Mouse (Mus musculus) forebrain, embryonic 11.5 days (tissue): Measurements from ENCODE around the gene Amigo1. TPM values are rescaled to one million over a fixed set of nuclear protein-coding genes. Genes with fewer than 3 reads are reported as not detected.

Experiments
- ATAC-seq: fragments of 200-750 bp; cut with Nextera tagmentation; replicated peaks from 2 replicates; pipeline ENCODE4 v1.8.0; 2017; ENCODE audit warnings: moderate TSS enrichment; ENCODE audit not compliant: low FRiP score
- DNase-seq: peaks from one replicate; pipeline ENCODE4 v3.0.0-alpha.2; 2017; ENCODE audit warnings: low spot score
- H3K27ac ChIP-seq: fragments of 300-500 bp; sonication (generic); 2 replicates; pipeline ENCODE4 v1.5.1; 2014; ENCODE audit warnings: low read depth, low read length
- H3K27me3 ChIP-seq: fragments of 300-500 bp; sonication (generic); 2 replicates; pipeline ENCODE4 v1.6.1; 2014; ENCODE audit warnings: mild to moderate bottlenecking, low read length, mixed read lengths; ENCODE audit not compliant: control insufficient read depth, insufficient read depth
- H3K36me3 ChIP-seq: fragments of 300-500 bp; sonication (generic); 2 replicates; pipeline ENCODE4 v1.6.1; 2014; ENCODE audit warnings: mild to moderate bottlenecking, low read length, moderate library complexity, mixed read lengths; ENCODE audit not compliant: control insufficient read depth, insufficient read depth
- H3K4me1 ChIP-seq: fragments of 300-500 bp; sonication (generic); replicated peaks from 2 replicates; pipeline ENCODE4 v1.6.1; 2014; ENCODE audit warnings: low read length, mixed read lengths; ENCODE audit not compliant: control insufficient read depth, insufficient read depth
- H3K4me2 ChIP-seq: fragments of 300-500 bp; sonication (generic); 2 replicates; pipeline ENCODE4 v1.6.1; 2014; ENCODE audit warnings: low read depth, mild to moderate bottlenecking, low read length, moderate library complexity, mixed read lengths; ENCODE audit not compliant: severe bottlenecking
- H3K4me3 ChIP-seq: fragments of 300-500 bp; sonication (generic); 2 replicates; pipeline ENCODE4 v1.5.1; 2014; ENCODE audit warnings: low read depth, low read length
- H3K9ac ChIP-seq: fragments of 300-500 bp; sonication (generic); 2 replicates; pipeline ENCODE4 v1.6.1; 2014; ENCODE audit warnings: low read length
- H3K9me3 ChIP-seq: fragments of 300-500 bp; sonication (generic); 2 replicates; pipeline ENCODE4 v1.6.1; 2016; ENCODE audit warnings: low read length, mixed read lengths; ENCODE audit not compliant: control insufficient read depth
- WGBS: fragments of 180-500 bp; shearing (Covaris S2); extraction: QIAGEN DNeasy Blood & Tissue Kit; methylation state at CpG from one replicate; pipeline ENCODE4 v1.1.7; 2014; 5-methylcytosine and 5-hydroxymethylcytosine counted together
- polyA plus RNA-seq: library from polyadenylated mRNA; unstranded; fragments of >200 nt; fragmentation: Nextera tagmentation; extraction: Ambion mirVana; gene quantifications from 2 replicates; pipeline ENCODE4 v1.2.1, GENCODE M21; 2014

Amigo1 gene
- polyA plus RNA-seq, 1 experiment from 2014 or later: 5.2 TPM

- ATAC-seq (peak; percentile 92), DNase-seq (peak; percentile 80)
- no peaks in the 10 kb centered on the region for H3K27me3 ChIP-seq
- peak overlapping the region; percentile 4 for H3K27ac ChIP-seq
- WGBS: 21% methylated on average over 14 of the region's 14 CpGs
- H3K9ac ChIP-seq: peak overlapping the region; percentile 35; the same call in 1 of the 2 replicates
- peak overlapping the region; percentile 26; the same call in 1 of the 2 replicates for H3K4me2 ChIP-seq
- peaks cover 11% of the 10 kb centered on the region for H3K4me1 ChIP-seq
- H3K9me3 ChIP-seq: no peaks in the 10 kb centered on the region
- H3K36me3 ChIP-seq: no peaks in the 10 kb centered on the region
- no peak overlapping the region for H3K4me3 ChIP-seq
Measured at GRCm38 (mm10) chr3:108174672-108175531, 11.2 kb upstream of the Amigo1 start.

DNA sequence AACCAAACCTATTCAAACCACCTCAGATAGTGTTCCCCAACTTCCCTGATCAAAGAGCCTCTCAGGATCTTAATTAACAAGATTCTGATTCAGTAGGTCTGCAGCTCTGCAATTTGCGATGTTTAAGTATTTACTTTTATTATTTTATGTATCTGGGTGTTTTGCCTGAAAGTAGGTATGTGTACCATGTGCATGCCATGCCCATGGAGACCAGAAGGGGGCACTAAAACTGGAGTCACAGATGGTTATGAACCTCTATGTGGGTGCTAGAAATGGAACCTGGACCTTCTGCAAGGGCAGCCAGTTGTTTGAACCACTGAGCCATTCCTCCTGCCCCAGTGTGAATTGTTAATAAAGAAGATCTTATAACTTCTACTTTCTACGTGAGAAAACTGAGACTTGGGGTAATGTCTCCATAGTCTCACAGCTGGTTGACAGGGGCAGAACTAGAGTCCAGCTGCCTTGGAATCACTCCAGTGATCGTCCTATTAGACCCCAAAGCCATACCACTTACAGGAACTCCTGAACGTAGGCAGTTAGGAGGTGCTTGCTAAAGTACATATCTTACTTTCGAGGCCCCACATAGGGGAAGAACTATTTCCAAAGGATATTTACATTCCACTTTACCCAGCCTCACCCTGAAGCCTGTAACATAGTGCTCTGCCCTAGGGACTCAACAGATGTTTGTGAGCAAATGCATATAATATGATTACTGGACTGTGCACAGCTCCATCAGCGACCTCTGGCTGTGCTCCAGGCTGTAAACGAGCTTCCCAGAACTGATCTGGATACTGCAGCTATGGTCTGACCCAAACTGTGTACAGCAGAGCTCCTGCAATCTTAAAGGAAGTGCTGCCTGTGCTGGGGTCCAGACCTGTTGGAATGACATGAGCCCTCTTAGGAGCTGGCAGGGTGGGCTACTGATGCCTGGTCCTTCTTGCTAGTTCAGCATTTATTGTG is 7.1 kb upstream of the Amigo1 start:
- peak; percentile 25 for DNase-seq
- H3K27ac ChIP-seq: no peak overlapping the region
- 81% methylated on average over 7 of the region's 7 CpGs for WGBS

DNA sequence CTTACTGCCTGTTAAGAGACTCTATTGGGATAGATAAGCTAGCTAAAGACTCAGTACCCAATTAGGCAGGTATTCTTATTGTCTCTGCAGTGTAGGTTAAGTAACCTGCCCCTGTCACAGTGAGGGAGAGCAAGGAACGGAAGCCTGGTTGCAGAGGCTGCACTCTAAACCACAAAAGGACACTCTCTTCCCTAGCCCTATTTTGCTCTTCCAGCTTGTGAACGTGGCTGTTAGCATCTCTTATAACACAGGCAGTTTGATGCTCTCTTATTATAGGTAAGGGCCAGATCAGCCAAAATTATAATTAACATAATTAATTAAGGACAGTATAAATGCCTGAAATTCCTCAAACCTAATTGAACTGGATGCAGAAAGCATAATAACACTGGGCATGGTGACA is 5.6 kb upstream of the Amigo1 start:
- Histone ChIP-seq H3K27ac (no peak overlapping the region), H3K4me1 (0 out of 2 replicates have a peak, but pooled peaks cover 3% of the 10 kb centered on the region), H3K9ac (no peak overlapping the region), H3K4me3 (no peak overlapping the region), H3K36me3 (no peaks in the 10 kb centered on the region), H3K4me2 (no peak overlapping the region), H3K27me3 (0 out of 2 replicates have a peak, but pooled peaks cover 3% of the 10 kb centered on the region), H3K9me3 (no peaks in the 10 kb centered on the region)
- DNase-seq (peak; percentile 23), ATAC-seq (no peak)
- 32% methylated on average over 2 of the region's 2 CpGs for WGBS

More for the DNA sequence above, 7.1 kb upstream of the Amigo1 start:
- H3K27me3 ChIP-seq: no peaks in the 10 kb centered on the region
- no peak for ATAC-seq
- no peak overlapping the region for H3K4me2 ChIP-seq
- H3K4me1 ChIP-seq: peaks cover 11% of the 10 kb centered on the region
- no peak overlapping the region for H3K9ac ChIP-seq
- H3K4me3 ChIP-seq: no peak overlapping the region
- H3K36me3 ChIP-seq: no peaks in the 10 kb centered on the region
- H3K9me3 ChIP-seq: no peaks in the 10 kb centered on the region

DNA sequence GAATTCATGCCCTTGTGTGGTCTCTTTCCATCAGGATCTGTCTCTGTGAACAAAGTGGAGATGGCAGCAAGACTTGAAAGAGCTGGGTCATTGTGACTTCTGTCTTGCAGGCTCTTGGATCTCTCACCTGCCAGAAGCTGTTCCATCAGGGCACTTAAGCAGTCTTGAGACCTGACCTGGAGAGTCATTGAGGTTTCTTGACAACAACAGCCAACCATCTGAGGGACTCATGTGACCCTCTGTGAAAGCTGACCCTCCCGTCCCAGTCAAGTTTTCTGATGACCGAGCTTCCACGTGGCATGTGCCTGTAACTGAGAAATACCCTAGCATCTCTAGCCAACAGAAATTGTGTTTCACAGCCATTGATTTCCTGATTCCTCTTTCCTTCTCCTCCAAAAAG is 1.4 kb upstream of the Amigo1 start:
- Histone ChIP-seq H3K27me3 (0 out of 2 replicates have a peak, but pooled peaks cover 3% of the 10 kb centered on the region), H3K4me3 (no peak overlapping the region), H3K27ac (no peak overlapping the region), H3K9me3 (no peaks in the 10 kb centered on the region), H3K4me1 (peaks cover 4% of the 10 kb centered on the region; the same call in 1 of the 2 replicates), H3K36me3 (no peaks in the 10 kb centered on the region), H3K4me2 (no peak overlapping the region), H3K9ac (no peak overlapping the region)
- DNase-seq (peak; percentile 34), ATAC-seq (no peak)
- WGBS: 81% methylated on average over 3 of the region's 3 CpGs

DNA sequence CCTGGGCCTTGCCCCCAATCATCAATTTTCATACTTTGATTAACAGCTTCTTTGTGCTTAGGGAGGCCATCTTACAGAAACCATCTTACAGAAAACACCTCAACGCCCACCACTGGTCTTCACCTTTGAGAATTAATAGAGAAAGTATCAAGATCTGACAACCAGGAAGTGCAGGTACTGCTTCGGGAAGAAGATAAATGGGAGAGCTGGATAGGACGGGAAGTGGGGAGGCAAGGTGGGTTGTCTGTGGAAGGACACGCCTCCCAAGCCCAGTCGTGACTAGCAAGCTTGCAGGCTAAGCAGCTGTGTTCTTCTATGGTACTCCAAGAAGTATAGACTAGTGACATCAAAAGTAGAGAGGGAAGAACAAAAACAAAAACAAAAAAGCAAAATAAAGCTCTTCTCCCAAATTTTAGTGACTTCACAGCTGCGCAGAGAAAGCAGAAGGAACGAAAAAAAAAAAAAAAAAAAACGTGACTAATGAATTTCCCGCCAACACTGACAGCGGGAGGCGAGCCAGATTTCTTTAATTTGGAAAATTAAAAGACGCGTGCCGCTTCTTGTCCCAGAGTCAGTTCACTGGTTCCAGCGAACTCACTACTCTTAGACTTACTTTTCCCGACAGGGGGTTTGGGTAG is 556 bp upstream of the Amigo1 start:
- H3K9me3 ChIP-seq: no peaks in the 10 kb centered on the region
- H3K9ac ChIP-seq: peak overlapping the region; percentile 72
- WGBS: 4% methylated on average over 16 of the region's 16 CpGs
- ATAC-seq: no peak
- H3K27me3 ChIP-seq: 0 out of 2 replicates have a peak, but pooled peaks cover 3% of the 10 kb centered on the region
- H3K4me1 ChIP-seq: peaks cover 4% of the 10 kb centered on the region; the same call in 1 of the 2 replicates
- peak; percentile 46 for DNase-seq
- no peaks in the 10 kb centered on the region for H3K36me3 ChIP-seq
- peak overlapping the region; percentile 94 for H3K4me2 ChIP-seq
- H3K27ac ChIP-seq: no peak overlapping the region
- peak overlapping the region; percentile 73 for H3K4me3 ChIP-seq

DNA sequence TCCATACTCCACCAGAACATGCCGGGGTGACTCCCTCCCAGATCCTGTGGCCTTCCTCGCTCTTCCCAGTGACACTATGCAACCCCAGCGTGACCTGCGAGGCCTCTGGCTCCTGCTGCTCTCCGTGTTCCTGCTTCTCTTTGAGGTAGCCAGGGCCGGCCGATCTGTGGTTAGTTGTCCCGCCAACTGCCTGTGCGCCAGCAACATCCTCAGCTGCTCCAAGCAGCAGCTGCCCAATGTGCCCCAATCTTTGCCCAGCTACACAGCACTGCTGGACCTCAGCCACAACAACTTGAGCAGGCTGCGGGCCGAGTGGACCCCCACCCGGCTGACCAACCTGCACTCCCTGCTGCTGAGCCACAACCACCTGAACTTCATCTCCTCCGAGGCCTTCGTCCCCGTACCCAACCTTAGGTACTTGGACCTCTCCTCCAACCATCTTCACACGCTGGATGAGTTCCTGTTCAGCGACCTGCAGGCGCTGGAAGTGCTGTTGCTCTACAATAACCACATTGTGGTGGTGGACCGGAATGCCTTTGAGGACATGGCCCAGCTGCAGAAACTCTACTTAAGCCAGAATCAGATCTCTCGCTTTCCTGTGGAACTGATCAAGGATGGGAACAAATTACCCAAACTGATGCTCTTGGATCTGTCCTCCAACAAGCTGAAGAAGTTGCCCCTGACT is 1.1 kb downstream of the Amigo1 start:
- no peak overlapping the region for H3K27ac ChIP-seq
- H3K4me1 ChIP-seq: peaks cover 4% of the 10 kb centered on the region; the same call in 1 of the 2 replicates
- ATAC-seq (peak; percentile 34; the same call in 1 of the 2 replicates), DNase-seq (peak; percentile 51)
- H3K4me2 ChIP-seq: peak overlapping the region; percentile 94; the same call in 1 of the 2 replicates
- H3K27me3 ChIP-seq: 0 out of 2 replicates have a peak, but pooled peaks cover 3% of the 10 kb centered on the region
- H3K9ac ChIP-seq: no peak overlapping the region; the same call in 1 of the 2 replicates
- no peaks in the 10 kb centered on the region for H3K9me3 ChIP-seq
- H3K36me3 ChIP-seq: no peaks in the 10 kb centered on the region
- no peak overlapping the region; the same call in 1 of the 2 replicates for H3K4me3 ChIP-seq
- 58% methylated on average over 20 of the region's 20 CpGs for WGBS

DNA sequence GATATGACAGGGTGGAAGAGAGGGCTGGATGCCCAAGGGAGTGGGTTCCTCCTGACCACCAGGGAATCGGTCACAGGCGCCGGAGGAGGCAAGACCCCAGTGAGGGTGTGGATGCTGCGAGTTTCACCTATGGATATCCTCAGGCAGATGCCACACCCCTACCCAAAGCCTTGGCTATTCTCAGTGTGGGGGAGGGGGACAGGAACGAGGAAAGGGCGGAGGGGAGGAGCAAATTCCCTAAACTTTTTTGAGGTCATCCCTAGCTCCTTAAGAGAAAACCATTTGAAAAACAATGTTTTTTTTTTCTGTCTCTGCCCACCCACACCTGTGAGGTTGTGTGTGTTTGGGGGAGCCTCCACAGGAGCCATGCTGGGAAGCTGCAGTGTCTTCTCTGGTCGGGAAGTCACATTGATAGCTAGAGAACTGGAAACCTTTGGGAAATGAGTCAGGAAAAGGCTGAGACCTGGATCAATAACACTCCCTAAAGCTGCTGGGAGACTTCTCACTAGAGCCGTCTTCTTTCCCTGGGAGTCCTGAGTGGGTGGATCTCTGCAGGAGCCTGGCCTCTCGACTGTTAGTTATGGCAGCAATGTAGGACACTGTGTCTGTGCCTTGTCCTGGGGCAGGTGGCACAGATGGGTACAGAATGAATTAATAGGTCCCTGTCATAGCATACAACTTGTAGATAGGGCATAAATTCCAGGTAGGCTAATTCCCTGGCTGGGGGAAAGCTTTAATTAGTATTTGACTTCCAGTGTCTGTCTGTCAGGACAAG is 2.8 kb downstream of the Amigo1 start:
- no peaks in the 10 kb centered on the region for H3K36me3 ChIP-seq

More for the DNA sequence above, 2.8 kb downstream of the Amigo1 start:
- Histone ChIP-seq H3K27ac (no peak overlapping the region), H3K9me3 (no peaks in the 10 kb centered on the region), H3K4me1 (peaks cover 4% of the 10 kb centered on the region; the same call in 1 of the 2 replicates), H3K9ac (no peak overlapping the region), H3K4me3 (no peak overlapping the region), H3K27me3 (0 out of 2 replicates have a peak, but pooled peaks cover 3% of the 10 kb centered on the region), H3K4me2 (no peak overlapping the region)
- 75% methylated on average over 8 of the region's 9 CpGs for WGBS
- ATAC-seq (no peak), DNase-seq (peak; percentile 33)
